ENCODE assay signal across 9 mouse cellular contexts in the genomic region with DNA sequence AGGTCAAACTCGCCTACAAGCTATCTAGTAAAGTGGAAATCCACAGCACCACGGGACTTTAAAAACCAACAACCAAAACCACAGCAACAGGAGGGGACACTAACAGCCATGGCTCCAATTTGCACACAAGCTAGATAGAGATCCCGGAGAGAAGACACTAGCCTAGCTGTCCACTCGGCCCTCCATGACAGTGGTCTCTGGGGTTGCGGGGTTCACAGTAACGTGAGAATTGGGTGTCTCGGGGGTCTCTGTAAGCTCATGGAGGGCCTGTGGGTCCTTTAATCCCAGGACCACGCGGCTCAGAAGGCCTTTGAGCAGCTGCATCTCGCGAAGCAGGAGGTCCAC. TPM values are rescaled to one million over a fixed set of nuclear protein-coding genes. Genes with fewer than 3 reads are reported as not detected.
DNase-seq lines count a peak whose midpoint lies in the region; ATAC-seq and TF ChIP-seq lines count a peak whose summit lies in the region.
"Had no signal": no experiment of that assay in that cellular context is flagged by ENCODE, and none has a peak within 500 bp of the region (broad histone marks: within the 10 kb centered on the region; RNA-seq: fewer than 3 reads in every experiment).

No protein-coding gene starts in this region.

- no peak for TF ChIP-seq CTCF in forebrain, postnatal 0 days (IDR thresholded peaks at IDR 0.05; ENCODE audit: low read depth)
- TF ChIP-seq CTCF in liver, postnatal 0 days (IDR thresholded peaks at IDR 0.05; ENCODE audit: low read depth) = no peak

- H3K27ac ChIP-seq in heart, embryonic 11.5 days (ENCODE audit: low read depth, low read length) = no peak overlapping the region
- H3K27ac ChIP-seq in ES-E14 (ENCODE audit: insufficient read depth, low read depth, low read length, poor library complexity, severe bottlenecking) = no peak overlapping the region
- no peak overlapping the region for H3K27ac ChIP-seq in forebrain, postnatal 0 days (ENCODE audit: low read depth, low read length)
- H3K27ac ChIP-seq in liver, postnatal 0 days (ENCODE audit: low read depth) = no peak overlapping the region

- no peak overlapping the region for H3K9ac ChIP-seq in heart, embryonic 11.5 days (ENCODE audit: low read depth, low read length)
- H3K9ac ChIP-seq in ES-E14 (ENCODE audit: insufficient read depth, low read depth, low read length, poor library complexity, severe bottlenecking) = no peak overlapping the region; the same call in 1 of the 2 replicates
- H3K9ac ChIP-seq in forebrain, postnatal 0 days = peak overlapping the region; percentile 58; the same call in 1 of the 2 replicates
- no peak overlapping the region for H3K9ac ChIP-seq in liver, postnatal 0 days (replicated peaks)

- TF ChIP-seq EP300 in liver, postnatal 0 days (IDR thresholded peaks at IDR 0.05; ENCODE audit: low read depth) = no peak

- H3K4me3 ChIP-seq in heart, embryonic 11.5 days (ENCODE audit: low read depth, low read length) = peak overlapping the region; percentile 47
- peak overlapping the region; percentile 61 to 68; a peak in 3 of 4 replicates for H3K4me3 ChIP-seq in ES-E14 (ENCODE audit: insufficient read depth in 1 of 2, low read depth in 1 of 2, low read length in 2 of 2, poor library complexity in 1 of 2, severe bottlenecking in 1 of 2)
- peak overlapping the region; percentile 56 for H3K4me3 ChIP-seq in forebrain, postnatal 0 days (ENCODE audit: low read depth, low read length)
- H3K4me3 ChIP-seq in liver, postnatal 0 days (ENCODE audit: low read depth, low read length) = peak overlapping the region; percentile 43

- intact Hi-C loops in heart, postnatal 36 days (cut with DNase I) = no loop called here
- intact Hi-C loops in left cerebral cortex, postnatal 10 days (cut with DNase I) = no loop called here

- in situ Hi-C loops in ES-E14 (cut with MboI; ENCODE audit: low sequenced_read_pairs in 2 of 2, unreplicated experiment in 2 of 2) = no loop called here

- no peaks in the 10 kb centered on the region for H3K9me3 ChIP-seq in heart, embryonic 11.5 days (replicated peaks; ENCODE audit: control insufficient read depth, low read length)
- H3K9me3 ChIP-seq in ES-E14 (ENCODE audit: control insufficient read depth, insufficient read depth, low read depth, low read length) = no peaks in the 10 kb centered on the region
- no peaks in the 10 kb centered on the region for H3K9me3 ChIP-seq in forebrain, postnatal 0 days (ENCODE audit: low read length)
- no peaks in the 10 kb centered on the region for H3K9me3 ChIP-seq in liver, postnatal 0 days (ENCODE audit: low read length)

- no peak for DNase-seq in heart, postnatal 36 days
- DNase-seq in ES-E14 (ENCODE audit: low read depth, low spot score) = no peak
- DNase-seq in forebrain, postnatal 0 days = peak; percentile 30
- DNase-seq in liver, postnatal 0 days = no peak
- DNase-seq in frontal cortex, postnatal 10 days (ENCODE audit: low spot score in 2 of 2) = no peak
- no peak for DNase-seq in left cerebral cortex, postnatal 10 days (ENCODE audit: extremely low spot score in 1 of 2, low spot score in 2 of 2)
- no peak for DNase-seq in lung, postnatal 14 days

- H3K36me3 ChIP-seq in heart, embryonic 11.5 days (ENCODE audit: control insufficient read depth, insufficient read depth, low read length) = no peaks in the 10 kb centered on the region
- H3K36me3 ChIP-seq in ES-E14 (ENCODE audit: control insufficient read depth, insufficient read depth, low read length, poor library complexity, severe bottlenecking) = no peaks in the 10 kb centered on the region
- no peaks in the 10 kb centered on the region for H3K36me3 ChIP-seq in forebrain, postnatal 0 days (ENCODE audit: insufficient read depth)
- H3K36me3 ChIP-seq in liver, postnatal 0 days (replicated peaks; ENCODE audit: insufficient read depth, low read length) = no peaks in the 10 kb centered on the region

- peak overlapping the region; percentile 91 for H3K4me2 ChIP-seq in heart, embryonic 11.5 days
- H3K4me2 ChIP-seq in forebrain, postnatal 0 days (ENCODE audit: low read depth) = peak overlapping the region; percentile 95
- H3K4me2 ChIP-seq in liver, postnatal 0 days (ENCODE audit: low read depth, low read length) = peak overlapping the region; percentile 71

- no peak for ATAC-seq in heart, embryonic 11.5 days (replicated peaks; ENCODE audit: insufficient number of reproducible peaks, low FRiP score, low TSS enrichment)
- ATAC-seq in forebrain, postnatal 0 days = no peak
- ATAC-seq in liver, postnatal 0 days = no peak

- peaks cover 57% of the 10 kb centered on the region for H3K27me3 ChIP-seq in heart, embryonic 11.5 days (ENCODE audit: control insufficient read depth, insufficient read depth, low read length)
- H3K27me3 ChIP-seq in forebrain, postnatal 0 days (ENCODE audit: insufficient read depth, low read length) = peaks cover 23% of the 10 kb centered on the region
- H3K27me3 ChIP-seq in liver, postnatal 0 days (ENCODE audit: insufficient read depth, low read length) = peaks cover 28% of the 10 kb centered on the region
- H3K27me3 ChIP-seq: CH12.LX had no signal

- WGBS in heart, embryonic 11.5 days (ENCODE audit: insufficient replicate concordance) = 24% methylated on average over 11 of the region's 11 CpGs
- 19% methylated on average over 11 of the region's 11 CpGs for WGBS in forebrain, postnatal 0 days
- 26% methylated on average over 11 of the region's 11 CpGs for WGBS in liver, postnatal 0 days (ENCODE audit: insufficient replicate concordance)

- H3K4me1 ChIP-seq in heart, embryonic 11.5 days (ENCODE audit: control insufficient read depth, insufficient read depth, low read length) = peaks cover 5% of the 10 kb centered on the region
- peaks cover 2 to 4% of the 10 kb centered on the region in 2 experiments; a peak in 1 of 4 replicates for H3K4me1 ChIP-seq in ES-E14 (ENCODE audit: control insufficient read depth in 2 of 2, insufficient read depth in 2 of 2, low read length in 2 of 2, poor library complexity in 1 of 2)
- H3K4me1 ChIP-seq in forebrain, postnatal 0 days (ENCODE audit: insufficient read depth) = no peaks in the 10 kb centered on the region; the same call in 1 of the 2 replicates
- peaks cover 10% of the 10 kb centered on the region for H3K4me1 ChIP-seq in liver, postnatal 0 days (ENCODE audit: insufficient read depth)

TF ChIP-seq in ES-E14, 5 proteins besides CTCF, POLR2A, EP300 and RAD21:
- TF ChIP-seq ZC3H11A (IDR thresholded peaks at IDR 0.05; ENCODE audit: borderline replicate concordance, low read depth, low read length) = no peak
- no peak for TF ChIP-seq CHD2 (IDR thresholded peaks at IDR 0.05; ENCODE audit: low read depth, low read length)
- TF ChIP-seq ZNF384 (IDR thresholded peaks at IDR 0.05; ENCODE audit: low read depth, low read length) = no peak
- TF ChIP-seq HCFC1 (IDR thresholded peaks at IDR 0.05; ENCODE audit: borderline replicate concordance, insufficient read depth, low read length) = no peak
- TF ChIP-seq MAFK (IDR thresholded peaks at IDR 0.05; ENCODE audit: insufficient read depth, low read depth, low read length) = no peak

RNA-seq across cellular contexts. Expression of a gene that starts 5.7 kb away (rescaled TPM):
- not detected in 2 replicates for polyA plus RNA-seq in heart, embryonic 11.5 days (2014; fragmentation: Nextera tagmentation; extraction: Ambion mirVana)
- total RNA-seq in heart, postnatal 36 days (2021) = not detected
- 0.16 TPM in 1 of 2 replicates, not detected in the other for total RNA-seq in ES-E14 (2012; rRNA removed)
- not detected in 2 replicates for total RNA-seq in forebrain, postnatal 0 days (2014; rRNA removed)
- 0.40 and 1.1 TPM in 2 replicates for polyA plus RNA-seq in forebrain, postnatal 0 days (2015; fragmentation: Nextera tagmentation; extraction: Ambion mirVana)
- polyA plus RNA-seq in liver, postnatal 0 days (2015; fragmentation: Nextera tagmentation; extraction: Ambion mirVana) = 0.36 and 0.41 TPM in 2 replicates
- total RNA-seq in left cerebral cortex, postnatal 10 days (2021) = under 1 TPM; 0.26 to 0.65 TPM
- total RNA-seq: CH12.LX had no signal

RNA-seq across cellular contexts. Expression of a gene that starts 20.3 kb away (rescaled TPM):
- 0.36 TPM in 1 of 2 replicates, not detected in the other for polyA plus RNA-seq in heart, embryonic 11.5 days (2014; fragmentation: Nextera tagmentation; extraction: Ambion mirVana)
- total RNA-seq in heart, postnatal 36 days (2021) = under 1 TPM in 1 of 2 experiments, not detected in 1; 0.56 TPM
- not detected in 2 replicates for total RNA-seq in ES-E14 (2012; rRNA removed)
- total RNA-seq in forebrain, postnatal 0 days (2014; rRNA removed) = not detected in 2 replicates
- polyA plus RNA-seq in forebrain, postnatal 0 days (2015; fragmentation: Nextera tagmentation; extraction: Ambion mirVana) = 0.11 TPM in 1 of 2 replicates, not detected in the other
- polyA plus RNA-seq in liver, postnatal 0 days (2015; fragmentation: Nextera tagmentation; extraction: Ambion mirVana) = 9.0 and 10.4 TPM in 2 replicates
- not detected for total RNA-seq in left cerebral cortex, postnatal 10 days (2021)

RNA-seq across cellular contexts. Expression of a gene that starts 21.7 kb away (rescaled TPM):
- 25.6 and 28.0 TPM in 2 replicates for polyA plus RNA-seq in heart, embryonic 11.5 days (2014; fragmentation: Nextera tagmentation; extraction: Ambion mirVana)
- 1 to 10 TPM; 8.6 to 9.8 TPM for total RNA-seq in heart, postnatal 36 days (2021)
- total RNA-seq in ES-E14 (2012; rRNA removed) = 35.0 and 47.6 TPM in 2 replicates
- 41.0 and 44.2 TPM in 2 replicates for total RNA-seq in forebrain, postnatal 0 days (2014; rRNA removed)
- polyA plus RNA-seq in forebrain, postnatal 0 days (2015; fragmentation: Nextera tagmentation; extraction: Ambion mirVana) = 37.4 and 39.2 TPM in 2 replicates
- polyA plus RNA-seq in liver, postnatal 0 days (2015; fragmentation: Nextera tagmentation; extraction: Ambion mirVana) = 26.1 and 29.1 TPM in 2 replicates
- 10 to 100 TPM; 14.9 to 20.4 TPM for total RNA-seq in left cerebral cortex, postnatal 10 days (2021)

RNA-seq across cellular contexts. Expression of a gene that starts 22.2 kb away (rescaled TPM):
- 0.38 and 0.66 TPM in 2 replicates for polyA plus RNA-seq in heart, embryonic 11.5 days (2014; fragmentation: Nextera tagmentation; extraction: Ambion mirVana)
- total RNA-seq in heart, postnatal 36 days (2021) = under 1 TPM; 0.33 to 0.39 TPM
- 2.8 and 3.5 TPM in 2 replicates for total RNA-seq in ES-E14 (2012; rRNA removed)
- total RNA-seq in forebrain, postnatal 0 days (2014; rRNA removed) = 2.4 TPM in 1 of 2 replicates, not detected in the other
- polyA plus RNA-seq in forebrain, postnatal 0 days (2015; fragmentation: Nextera tagmentation; extraction: Ambion mirVana) = 0.43 and 0.48 TPM in 2 replicates
- 0.97 and 1.7 TPM in 2 replicates for polyA plus RNA-seq in liver, postnatal 0 days (2015; fragmentation: Nextera tagmentation; extraction: Ambion mirVana)
- total RNA-seq in left cerebral cortex, postnatal 10 days (2021) = under 1 TPM; 0.45 to 0.58 TPM

RNA-seq across cellular contexts. Expression of a gene that starts 39.5 kb away (rescaled TPM):
- 13.7 and 17.0 TPM in 2 replicates for polyA plus RNA-seq in heart, embryonic 11.5 days (2014; fragmentation: Nextera tagmentation; extraction: Ambion mirVana)
- 10 to 100 TPM; 63.2 to 71.4 TPM for total RNA-seq in heart, postnatal 36 days (2021)
- total RNA-seq in ES-E14 (2012; rRNA removed) = 33.2 and 39.0 TPM in 2 replicates
- total RNA-seq in forebrain, postnatal 0 days (2014; rRNA removed) = 14.3 and 18.1 TPM in 2 replicates
- 3.7 and 5.3 TPM in 2 replicates for polyA plus RNA-seq in forebrain, postnatal 0 days (2015; fragmentation: Nextera tagmentation; extraction: Ambion mirVana)
- 5.0 and 6.0 TPM in 2 replicates for polyA plus RNA-seq in liver, postnatal 0 days (2015; fragmentation: Nextera tagmentation; extraction: Ambion mirVana)
- total RNA-seq in left cerebral cortex, postnatal 10 days (2021) = 10 to 100 TPM; 19.9 to 20.9 TPM
